Mouse (Mus musculus): ENCODE measurements around the gene Trim11. TPM values are rescaled to one million over a fixed set of nuclear protein-coding genes. Genes with fewer than 3 reads are reported as not detected.
A peak's percentile ranks its signal among the peaks of the same experiment; 100 is the strongest.

Trim11 gene
- polyA plus RNA-seq, 1 experiment from 2014 or later, result 8.8 TPM

GRCm38 (mm10) chr11:58979661-58980060, 1.8 kb downstream of the Trim11 start:
- peak overlapping the region; percentile 91 for H3K27ac ChIP-seq (ENCODE audit: low read depth)
- H3K27me3 ChIP-seq (ENCODE audit: insufficient read depth, low read length), result no peaks in the 10 kb centered on the region
- H3K9me3 ChIP-seq (ENCODE audit: low read length), result no peaks in the 10 kb centered on the region
- no peak for TF ChIP-seq CTCF (IDR thresholded peaks at IDR 0.05; ENCODE audit: low read depth)
- TF ChIP-seq EP300 (IDR thresholded peaks at IDR 0.05; ENCODE audit: low read depth), result no peak
- ATAC-seq, result peak; percentile 75
- H3K4me1 ChIP-seq (ENCODE audit: insufficient read depth), result peaks cover 33% of the 10 kb centered on the region
- H3K4me2 ChIP-seq (ENCODE audit: low read depth, low read length), result peak overlapping the region; percentile 93
- peak overlapping the region; percentile 83 for H3K4me3 ChIP-seq (ENCODE audit: low read depth, low read length)
- 45% methylated on average over 7 of the region's 7 CpGs for WGBS (ENCODE audit: insufficient replicate concordance)
- H3K36me3 ChIP-seq (replicated peaks; ENCODE audit: insufficient read depth, low read length), result peaks cover 26% of the 10 kb centered on the region
- peak; percentile 60 for DNase-seq
- peak overlapping the region; percentile 91 for H3K9ac ChIP-seq (replicated peaks)

GRCm38 (mm10) chr11:58980381-58980990, 2.6 kb downstream of the Trim11 start:
- Histone ChIP-seq H3K4me3 (ENCODE audit: low read depth, low read length) (peak overlapping the region; percentile 83), H3K9ac (replicated peaks) (peak overlapping the region; percentile 26; the same call in 1 of the 2 replicates), H3K36me3 (replicated peaks; ENCODE audit: insufficient read depth, low read length) (peaks cover 33% of the 10 kb centered on the region), H3K9me3 (ENCODE audit: low read length) (no peaks in the 10 kb centered on the region), H3K27ac (ENCODE audit: low read depth) (peak overlapping the region; percentile 91), H3K4me2 (ENCODE audit: low read depth, low read length) (peak overlapping the region; percentile 93), H3K27me3 (ENCODE audit: insufficient read depth, low read length) (no peaks in the 10 kb centered on the region), H3K4me1 (ENCODE audit: insufficient read depth) (peaks cover 33% of the 10 kb centered on the region)
- no peak for ATAC-seq
- no peak for TF ChIP-seq CTCF (IDR thresholded peaks at IDR 0.05; ENCODE audit: low read depth)
- no peak for TF ChIP-seq EP300 (IDR thresholded peaks at IDR 0.05; ENCODE audit: low read depth)
- DNase-seq, result no peak
- WGBS (ENCODE audit: insufficient replicate concordance), result 60% methylated on average over 5 of the region's 5 CpGs

DNA sequence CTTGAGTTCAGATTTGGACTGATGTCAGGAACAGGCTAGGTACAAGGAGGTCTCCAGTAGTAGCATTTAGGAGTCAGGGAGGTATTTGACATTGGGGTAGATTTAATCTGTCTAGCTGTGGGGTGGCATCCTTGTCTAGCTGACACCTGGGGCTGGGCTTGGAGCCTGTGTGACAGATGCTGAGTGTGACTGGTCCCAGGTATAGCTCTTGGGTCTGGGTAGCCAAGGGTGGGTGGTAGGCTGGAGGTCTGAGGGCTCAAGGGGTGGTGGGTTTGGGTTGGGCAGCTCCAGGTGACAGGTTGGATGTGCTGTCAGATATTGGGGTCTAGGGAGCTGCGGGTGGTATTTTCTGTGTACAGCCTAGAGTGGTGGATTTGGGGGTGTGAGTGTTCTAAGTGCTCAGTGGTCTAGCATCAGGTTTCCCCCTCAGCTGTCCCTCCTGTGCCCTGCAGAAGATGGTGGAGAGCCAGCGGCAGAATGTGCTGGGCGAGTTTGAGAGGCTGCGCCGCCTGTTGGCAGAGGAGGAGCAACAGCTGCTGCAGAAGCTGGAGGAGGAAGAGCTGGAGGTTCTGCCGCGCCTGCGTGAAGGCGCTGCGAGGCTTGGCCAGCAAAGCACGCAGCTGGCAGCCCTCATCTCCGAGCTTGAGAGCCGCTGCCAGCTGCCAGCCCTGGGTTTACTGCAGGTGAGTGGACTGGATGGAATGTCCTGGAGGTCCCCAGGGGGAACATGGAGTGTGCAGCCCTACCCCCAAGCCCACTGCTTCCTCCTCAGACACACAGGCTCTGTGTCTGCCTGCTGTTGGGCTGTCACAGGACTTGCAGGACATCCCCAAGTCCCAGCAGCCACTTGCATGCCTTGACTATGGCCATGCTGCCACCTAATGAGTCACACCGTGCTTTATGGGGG, 3.9 kb downstream of the Trim11 start:
- ATAC-seq, result peak; percentile 10
- H3K4me2 ChIP-seq (ENCODE audit: low read depth, low read length), result peak overlapping the region; percentile 93
- H3K4me1 ChIP-seq (ENCODE audit: insufficient read depth), result peaks cover 30% of the 10 kb centered on the region
- no peak overlapping the region for H3K9ac ChIP-seq (replicated peaks)
- WGBS (ENCODE audit: insufficient replicate concordance), result 30% methylated on average over 14 of the region's 14 CpGs
- H3K36me3 ChIP-seq (replicated peaks; ENCODE audit: insufficient read depth, low read length), result peaks cover 46% of the 10 kb centered on the region
- peak overlapping the region; percentile 86 for H3K27ac ChIP-seq (ENCODE audit: low read depth)
- no peaks in the 10 kb centered on the region for H3K27me3 ChIP-seq (ENCODE audit: insufficient read depth, low read length)
- peak; percentile 76 for DNase-seq
- no peak overlapping the region for H3K4me3 ChIP-seq (ENCODE audit: low read depth, low read length)
- TF ChIP-seq EP300 (IDR thresholded peaks at IDR 0.05; ENCODE audit: low read depth), result no peak
- TF ChIP-seq CTCF (IDR thresholded peaks at IDR 0.05; ENCODE audit: low read depth), result peak; percentile 78
- no peaks in the 10 kb centered on the region for H3K9me3 ChIP-seq (ENCODE audit: low read length)

- Histone ChIP-seq H3K4me1 (ENCODE audit: insufficient read depth) (peaks cover 30% of the 10 kb centered on the region), H3K27me3 (ENCODE audit: insufficient read depth, low read length) (no peaks in the 10 kb centered on the region), H3K4me3 (ENCODE audit: low read depth, low read length) (no peak overlapping the region), H3K27ac (ENCODE audit: low read depth) (peak overlapping the region; percentile 86), H3K9me3 (ENCODE audit: low read length) (no peaks in the 10 kb centered on the region), H3K4me2 (ENCODE audit: low read depth, low read length) (no peak overlapping the region), H3K36me3 (replicated peaks; ENCODE audit: insufficient read depth, low read length) (peaks cover 54% of the 10 kb centered on the region), H3K9ac (replicated peaks) (no peak overlapping the region)
- ATAC-seq (0 out of 2 replicates have a peak, but pooled peaks have one; percentile 9), DNase-seq (peak; percentile 57)
- TF ChIP-seq EP300 (IDR thresholded peaks at IDR 0.05; ENCODE audit: low read depth), result no peak
- no peak for TF ChIP-seq CTCF (IDR thresholded peaks at IDR 0.05; ENCODE audit: low read depth)
- 70% methylated on average over 18 of the region's 18 CpGs for WGBS (ENCODE audit: insufficient replicate concordance)
Observed at GRCm38 (mm10) chr11:58982471-58983097, 4.7 kb downstream of the Trim11 start.

DNA sequence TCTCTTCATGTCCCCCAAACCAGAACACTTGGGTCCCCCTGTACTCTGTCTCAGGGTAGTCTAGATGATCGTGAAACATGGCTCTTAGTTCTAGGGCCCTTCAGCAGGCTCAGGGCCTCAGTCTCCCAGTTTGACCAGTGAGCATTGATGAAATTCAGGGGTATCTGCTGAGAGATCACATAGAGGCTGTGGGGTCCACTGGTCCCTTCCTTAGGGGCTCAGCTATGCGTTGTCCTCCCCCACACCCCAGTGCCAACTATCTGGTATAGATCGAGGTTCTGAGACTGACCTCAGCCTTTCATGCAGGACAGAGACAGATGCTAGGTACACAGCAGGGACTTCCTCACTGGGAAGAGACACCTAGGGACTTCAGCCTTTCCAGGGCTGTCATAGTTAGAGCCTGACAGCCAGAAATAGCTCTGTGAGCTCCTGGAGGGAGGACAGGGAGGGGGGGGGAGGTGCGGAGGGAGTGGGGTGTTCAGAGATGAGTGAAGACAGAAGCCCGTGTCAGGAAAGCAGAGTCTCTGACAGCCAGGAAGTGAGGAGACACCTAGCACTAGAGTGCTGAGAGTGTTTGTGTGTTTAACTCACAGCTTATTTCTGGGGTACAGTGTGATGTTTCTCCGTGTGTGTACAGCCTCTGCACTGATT, 5.9 kb downstream of the Trim11 start:
- Histone ChIP-seq H3K4me1 (ENCODE audit: insufficient read depth) (peaks cover 28% of the 10 kb centered on the region), H3K9ac (replicated peaks) (no peak overlapping the region), H3K9me3 (ENCODE audit: low read length) (no peaks in the 10 kb centered on the region), H3K4me3 (ENCODE audit: low read depth, low read length) (no peak overlapping the region), H3K4me2 (ENCODE audit: low read depth, low read length) (no peak overlapping the region), H3K36me3 (replicated peaks; ENCODE audit: insufficient read depth, low read length) (peaks cover 66% of the 10 kb centered on the region), H3K27me3 (ENCODE audit: insufficient read depth, low read length) (no peaks in the 10 kb centered on the region), H3K27ac (ENCODE audit: low read depth) (no peak overlapping the region)
- TF ChIP-seq EP300 (IDR thresholded peaks at IDR 0.05; ENCODE audit: low read depth) (no peak), CTCF (IDR thresholded peaks at IDR 0.05; ENCODE audit: low read depth) (no peak)
- DNase-seq (no peak), ATAC-seq (no peak)
- WGBS (ENCODE audit: insufficient replicate concordance), result 78% methylated on average over 6 of the region's 6 CpGs
